Mouse (Mus musculus): Measurements from ENCODE around the gene Mybl2. TPM values are rescaled to one million over a fixed set of nuclear protein-coding genes. Genes with fewer than 3 reads are reported as not detected.

Mybl2 gene
- total RNA-seq, 2 experiments from 2014 or later, result 4.6 to 5.4 TPM

DNA sequence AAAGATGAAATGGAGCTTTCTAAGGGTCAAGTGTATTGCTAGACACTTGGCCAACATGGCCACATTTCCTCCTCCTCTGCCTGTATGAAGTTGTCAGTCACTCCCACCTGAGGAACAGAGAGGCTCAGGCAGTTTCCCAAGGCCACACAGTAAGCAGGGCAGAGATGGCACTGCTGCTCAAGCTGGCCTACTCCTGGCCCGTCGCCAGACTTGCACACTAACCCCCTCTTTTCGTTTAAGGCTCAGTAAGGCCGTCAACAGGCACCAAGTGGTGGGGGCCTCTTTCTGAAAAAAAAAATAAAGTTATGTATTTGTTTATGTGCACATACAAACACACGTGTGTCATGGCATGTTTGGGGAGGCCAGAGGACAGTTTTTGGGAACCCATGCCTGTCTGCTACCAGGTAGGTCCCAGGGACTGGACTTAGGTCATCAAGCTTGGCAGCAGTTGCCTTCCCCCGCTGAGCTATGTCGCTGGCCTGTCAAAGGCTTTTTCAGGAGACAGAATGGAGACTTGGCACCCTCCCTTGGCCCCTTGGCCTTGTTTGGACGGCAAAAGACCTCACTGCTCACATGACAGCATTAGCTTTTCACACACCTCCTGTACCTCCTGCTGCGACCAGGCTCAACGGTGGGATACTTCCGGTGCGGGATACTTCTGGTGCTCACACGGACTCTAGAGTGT is 49.7 kb downstream of the Mybl2 start:
- peak; percentile 20 to 28 for DNase-seq
- intact Hi-C loops (cut with DNase I), result loop anchor here (5.0 kb wide), 1 partner anchor 98 kb away; the partner anchor contains the start of gene Tox2

DNA sequence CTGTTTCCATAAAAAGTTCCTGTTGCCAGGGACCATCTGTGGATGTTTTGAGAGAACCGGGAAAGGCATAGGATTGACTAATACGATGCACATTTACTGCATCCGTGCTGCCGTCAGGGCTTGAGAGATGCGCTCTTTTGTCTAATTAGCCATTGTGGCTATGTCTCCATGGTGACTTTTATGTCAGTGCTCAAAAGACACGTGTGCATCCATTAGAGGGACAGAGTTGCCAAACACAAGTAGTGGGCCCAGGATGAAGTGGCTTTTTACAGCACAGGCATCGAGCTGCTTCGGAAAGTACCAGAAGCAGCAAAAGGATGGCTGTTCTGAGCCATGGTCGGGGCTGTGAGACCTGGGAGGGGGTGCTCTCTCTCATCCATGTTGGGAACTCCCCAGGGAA is 53.9 kb downstream of the Mybl2 start:
- intact Hi-C loops (cut with DNase I), result no loop called here

DNA sequence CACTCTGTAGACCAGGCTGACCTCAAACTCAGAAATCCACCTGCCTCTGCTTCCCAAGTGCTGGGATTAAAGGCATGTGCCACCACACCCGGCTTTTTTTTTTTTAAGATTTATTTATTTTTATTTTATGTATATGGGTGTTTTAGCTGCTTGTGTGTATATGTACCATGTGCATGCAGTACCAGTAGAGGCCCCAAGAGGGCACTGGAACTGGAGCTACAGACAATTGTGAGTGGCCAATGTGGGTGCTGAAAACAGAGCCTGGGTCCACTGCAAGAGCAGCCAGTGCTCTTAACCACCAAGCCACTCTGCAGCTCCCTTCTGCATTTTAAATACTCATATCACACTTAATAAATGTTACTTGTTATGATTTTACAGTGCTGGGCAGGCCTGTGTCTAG is 56.2 kb downstream of the Mybl2 start:
- intact Hi-C loops (cut with DNase I), result no loop called here
- DNase-seq, result no peak

More for the DNA sequence above, 53.9 kb downstream of the Mybl2 start:
- DNase-seq, result no peak

DNA sequence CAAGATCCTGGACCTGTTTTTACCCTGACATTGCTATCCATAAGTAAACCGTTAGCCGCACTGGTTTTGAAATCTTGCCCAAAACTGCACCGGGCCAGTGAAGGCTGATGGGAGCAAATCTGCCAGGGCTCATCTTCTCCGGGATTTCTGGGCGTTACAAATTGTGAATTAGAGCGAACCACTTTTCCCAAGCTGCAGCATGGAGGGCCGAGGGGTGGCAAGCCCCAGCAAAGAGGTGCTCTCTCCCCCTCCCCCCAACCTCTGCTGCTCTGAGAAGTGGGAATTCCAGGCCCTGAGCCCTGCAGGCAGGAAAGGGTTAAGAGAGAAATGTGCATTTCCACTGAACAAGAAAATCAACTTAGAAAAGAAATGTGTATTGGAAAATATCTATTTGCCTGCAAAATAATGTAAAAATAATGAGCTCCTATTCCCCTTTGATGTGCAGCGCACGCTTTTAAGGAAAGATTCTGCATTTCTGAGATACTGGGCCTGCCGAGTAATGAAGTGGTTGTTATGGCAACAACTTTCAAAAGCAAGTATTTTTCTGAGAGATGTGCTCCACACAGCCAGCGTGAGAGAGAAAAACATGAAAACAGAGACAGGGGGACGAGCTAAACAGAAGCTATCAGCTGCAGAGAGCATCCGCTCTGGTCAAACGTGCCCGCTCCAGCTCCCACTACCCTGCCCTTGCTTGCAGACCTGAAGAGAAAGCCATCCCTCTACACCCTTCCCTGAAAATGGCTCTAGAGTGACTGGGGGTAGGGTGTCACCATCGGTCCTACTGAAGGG is 57.1 kb downstream of the Mybl2 start:
- no peak for DNase-seq
- intact Hi-C loops (cut with DNase I), result no loop called here

DNA sequence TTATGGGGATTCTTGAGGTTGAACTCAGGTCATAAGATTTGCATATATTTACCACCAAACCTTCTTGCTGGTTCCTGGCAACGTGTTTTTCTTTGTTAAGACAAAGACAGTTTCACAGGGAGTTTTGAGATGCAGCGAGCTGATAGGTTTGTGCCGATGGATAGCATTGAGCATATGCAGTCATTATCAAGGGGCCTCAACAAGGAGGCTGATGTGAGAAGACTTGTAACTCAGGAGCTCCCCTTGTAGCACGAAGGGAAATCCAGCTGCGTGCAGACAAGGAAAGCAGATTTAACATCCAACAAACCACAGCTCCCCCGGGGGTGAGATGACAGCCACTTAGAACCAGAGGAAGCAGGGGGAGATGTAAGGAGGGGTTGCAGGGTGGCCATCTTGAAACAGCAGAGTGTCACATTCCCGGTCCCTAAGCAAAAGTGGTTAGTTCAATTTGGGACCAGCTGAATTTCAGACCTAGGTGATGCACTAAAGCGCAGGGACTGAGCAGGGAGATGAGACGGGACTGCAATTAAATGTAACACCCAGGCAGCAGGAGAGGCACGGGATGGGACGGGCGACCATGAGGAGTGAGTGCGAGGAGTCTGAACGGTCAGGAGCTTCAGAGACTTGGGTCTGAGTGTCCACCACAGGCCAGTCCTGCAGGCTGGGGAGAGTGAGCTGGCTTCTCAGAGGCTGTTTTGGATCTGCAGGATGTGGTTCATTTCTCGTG is 66.3 kb downstream of the Mybl2 start:
- DNase-seq, result no peak
- intact Hi-C loops (cut with DNase I), result no loop called here

DNA sequence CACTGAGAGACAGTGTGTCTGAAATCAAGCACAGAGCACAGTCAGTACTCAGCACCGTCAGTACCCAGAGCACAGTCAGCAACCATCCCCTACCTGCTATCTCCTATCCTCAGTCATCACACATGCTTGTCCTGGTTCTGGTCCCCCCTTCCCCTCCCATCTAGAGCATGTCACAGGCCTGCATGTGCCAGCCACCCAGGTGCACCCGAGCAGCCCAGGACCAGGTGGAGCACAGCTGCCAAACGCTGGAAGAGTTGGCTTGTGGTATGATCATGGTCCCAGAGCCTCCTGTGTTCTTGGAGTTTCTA is 66.8 kb downstream of the Mybl2 start:
- intact Hi-C loops (cut with DNase I), result no loop called here
- DNase-seq, result no peak

DNA sequence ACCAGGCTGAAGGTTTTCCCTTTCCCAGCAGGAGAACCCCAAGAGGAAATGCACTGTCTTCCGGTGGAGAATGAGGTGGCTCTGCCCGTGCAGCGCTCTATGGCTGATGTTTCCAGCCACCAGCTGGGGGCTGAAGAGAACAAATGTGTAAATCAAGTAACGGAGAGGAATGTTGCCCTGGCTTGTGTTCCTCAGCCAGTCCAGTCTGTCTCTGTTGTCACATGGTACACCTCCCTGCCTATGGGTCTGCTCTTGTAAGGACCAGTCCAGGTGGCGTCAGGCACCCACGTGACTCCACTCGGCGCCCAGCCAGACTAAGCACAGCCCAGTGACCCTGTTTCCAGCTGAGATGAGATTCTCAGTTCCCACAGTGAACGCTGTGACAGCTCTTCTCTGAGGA is 67.8 kb downstream of the Mybl2 start:
- intact Hi-C loops (cut with DNase I), result no loop called here
- peak; percentile 66 to 75 for DNase-seq

DNA sequence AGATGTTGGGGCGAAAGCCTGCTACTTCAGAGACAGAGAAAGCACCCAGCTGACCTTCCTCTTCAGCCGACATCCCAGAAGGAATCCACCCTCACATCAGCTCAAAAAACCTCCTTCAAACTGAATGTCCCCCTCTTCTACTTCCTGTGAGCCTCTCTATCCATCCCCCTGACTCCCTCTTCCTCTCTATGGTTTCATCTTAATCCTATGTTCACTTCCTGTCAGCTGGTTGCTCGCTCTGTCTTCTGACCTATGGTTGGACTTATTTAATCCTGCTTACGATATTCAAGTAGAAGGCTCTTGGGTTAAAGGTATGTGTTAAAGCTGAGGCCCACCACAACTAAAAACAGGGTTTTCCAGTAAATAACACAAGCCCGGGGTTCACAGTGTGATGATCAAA is 69.0 kb downstream of the Mybl2 start:
- intact Hi-C loops (cut with DNase I), result no loop called here
- DNase-seq, result no peak

DNA sequence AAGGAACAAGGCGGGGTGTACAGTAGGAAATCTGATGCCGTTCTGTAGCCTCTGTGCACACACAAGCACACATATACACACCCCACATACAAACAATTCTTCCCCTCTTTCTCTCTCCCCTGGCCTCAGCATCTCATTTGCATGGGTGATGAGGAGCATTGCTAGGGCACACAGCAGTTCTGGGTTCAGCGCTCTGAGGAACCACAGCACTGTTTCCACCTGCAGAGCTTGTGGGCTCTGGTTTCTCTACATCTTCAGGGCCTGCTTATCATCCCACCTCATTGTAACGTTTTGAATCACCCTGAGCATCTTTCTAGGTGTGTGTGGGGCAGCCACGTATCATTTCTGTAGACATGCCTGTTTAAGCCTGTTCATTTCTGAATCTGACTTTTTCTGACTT is 76.3 kb downstream of the Mybl2 start:
- no peak for DNase-seq
- intact Hi-C loops (cut with DNase I), result no loop called here

DNA sequence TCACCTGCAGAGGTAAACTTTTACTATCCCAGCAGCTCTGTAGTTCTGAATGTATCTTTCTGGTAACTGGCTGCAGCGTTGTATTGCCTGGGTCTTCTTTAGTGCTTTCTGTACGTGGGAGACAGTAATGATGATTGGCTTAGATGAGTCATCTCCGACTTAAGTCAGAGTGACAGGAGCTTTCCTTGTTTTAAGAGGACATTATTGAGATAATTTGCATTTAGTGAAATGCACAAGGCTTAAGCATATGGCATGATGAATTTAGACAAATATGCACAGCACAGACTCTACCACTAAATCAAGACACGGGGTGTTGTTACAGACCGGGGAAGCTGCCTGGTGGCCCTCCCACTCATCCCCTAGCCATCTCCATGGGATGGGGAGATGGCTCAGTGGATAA is 77.8 kb downstream of the Mybl2 start:
- intact Hi-C loops (cut with DNase I), result no loop called here

More for the DNA sequence above, 77.8 kb downstream of the Mybl2 start:
- no peak for DNase-seq

Small RNAs within 50 kb of the gene (microRNA-seq; reads per million reads assigned to microRNA genes)
- gene Gm22174, result 0 reads per million in 2 experiments
- gene Mir7003, result 0 reads per million in 2 experiments

Other genes starting within 250 kb of the Mybl2 start
- gene Srsf6, start 123.2 kb upstream of the Mybl2 start, total RNA-seq (2021), result 100 to 1,000 TPM; 115 to 127 TPM
- gene L3mbtl1, start 111.2 kb upstream of the Mybl2 start, total RNA-seq (2021), result not detected
- under 1 TPM; 0.12 to 0.43 TPM for gene Sgk2, start 67.4 kb upstream of the Mybl2 start, total RNA-seq (2021)
- gene Ift52, start 37.3 kb upstream of the Mybl2 start, total RNA-seq (2021), result 10 to 100 TPM; 25.6 to 27.1 TPM
- gene Gtsf1l, start 33.2 kb downstream of the Mybl2 start, total RNA-seq (2021), result not detected
- 1 to 10 TPM; 3.2 to 3.4 TPM for gene Tox2, start 148.4 kb downstream of the Mybl2 start, total RNA-seq (2021)

Data from heart, postnatal 10 days (tissue).